Mouse (Mus musculus): ENCODE measurements around the gene Cd63.

DNA sequence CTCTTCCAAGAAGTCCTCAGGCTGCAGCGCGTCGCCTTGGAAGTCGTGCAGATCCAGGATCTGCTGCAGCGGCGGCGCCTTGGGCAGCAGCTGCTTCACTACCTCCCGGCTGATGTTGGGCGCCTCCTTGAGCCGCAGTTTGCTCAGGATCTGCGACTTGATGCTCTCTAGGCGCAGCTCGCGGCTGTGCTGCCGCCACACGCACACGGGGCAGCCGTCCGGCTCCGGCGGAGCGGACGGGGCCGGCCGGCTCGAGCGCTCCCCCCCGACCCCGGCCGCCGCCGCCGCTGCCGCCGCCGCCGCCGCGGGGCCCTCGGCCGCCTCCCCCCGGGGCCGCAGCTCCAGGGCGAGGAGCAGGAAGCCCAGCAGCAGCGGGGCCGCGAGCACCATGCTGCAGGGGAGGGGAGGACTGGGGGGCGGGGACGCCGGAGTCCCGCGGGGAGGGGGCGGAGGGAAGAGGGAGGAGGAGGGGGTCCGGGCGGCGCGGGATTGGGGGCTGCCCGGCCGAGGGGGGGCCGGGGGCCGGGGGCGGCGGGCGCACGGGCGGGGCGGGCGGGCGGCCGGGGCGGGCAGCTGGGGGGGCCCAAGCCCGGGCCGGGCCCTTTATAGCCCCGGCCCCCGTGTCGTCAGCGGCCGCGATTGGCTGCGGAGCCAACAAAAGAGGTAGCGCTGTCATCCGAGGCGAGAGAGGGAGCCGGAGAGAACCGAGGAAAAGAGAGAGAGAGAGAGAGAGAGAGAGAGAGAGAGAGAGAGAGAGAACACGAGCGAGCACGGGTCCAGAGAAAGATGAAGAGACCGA, 9.3 kb upstream of the Cd63 start, which contains the start of gene Gdf11:
- TF ChIP-seq BHLHE40 (IDR thresholded peaks at IDR 0.05; ENCODE audit: low read depth, low read length) (no peak), TCF12 (IDR thresholded peaks at IDR 0.05; ENCODE audit: low read depth, low read length) (no peak), RCOR1 (conservative IDR thresholded peaks at IDR 0.05; ENCODE audit: low read depth, low read length) (no peak)
